Mouse (Mus musculus) testis, adult 2 months (tissue): ENCODE data around the gene Dscam.

ENCODE experiments used
- CTCF ChIP-seq: fragments of 200-500 bp; IDR thresholded peaks from 2 replicates; pipeline ENCODE4 v1.5.1; 2012; ENCODE audit warnings: low read depth, mild to moderate bottlenecking, inconsistent platforms, low read length, moderate library complexity; ENCODE audit not compliant: control insufficient read depth, insufficient read depth, insufficient replicate concordance
- POLR2A ChIP-seq: fragments of 200-500 bp; IDR thresholded peaks from 2 replicates; pipeline ENCODE4 v1.6.1; 2012; ENCODE audit warnings: low read depth, mild to moderate bottlenecking, inconsistent platforms, low read length, moderate library complexity; ENCODE audit not compliant: control insufficient read depth

GRCm38 (mm10) chr16:97007892-97008527 lies 162.5 kb downstream of the Dscam start:
- TF ChIP-seq CTCF = no peak
- no peak for TF ChIP-seq POLR2A
